Mouse (Mus musculus): ENCODE data around the gene Nphp1. TPM values are rescaled to one million over a fixed set of nuclear protein-coding genes. Genes with fewer than 3 reads are reported as not detected.

Nphp1 gene
- polyA plus RNA-seq (2015; fragmentation: Nextera tagmentation; extraction: Ambion mirVana): 25.8 and 26.8 TPM in 2 replicates

DNA sequence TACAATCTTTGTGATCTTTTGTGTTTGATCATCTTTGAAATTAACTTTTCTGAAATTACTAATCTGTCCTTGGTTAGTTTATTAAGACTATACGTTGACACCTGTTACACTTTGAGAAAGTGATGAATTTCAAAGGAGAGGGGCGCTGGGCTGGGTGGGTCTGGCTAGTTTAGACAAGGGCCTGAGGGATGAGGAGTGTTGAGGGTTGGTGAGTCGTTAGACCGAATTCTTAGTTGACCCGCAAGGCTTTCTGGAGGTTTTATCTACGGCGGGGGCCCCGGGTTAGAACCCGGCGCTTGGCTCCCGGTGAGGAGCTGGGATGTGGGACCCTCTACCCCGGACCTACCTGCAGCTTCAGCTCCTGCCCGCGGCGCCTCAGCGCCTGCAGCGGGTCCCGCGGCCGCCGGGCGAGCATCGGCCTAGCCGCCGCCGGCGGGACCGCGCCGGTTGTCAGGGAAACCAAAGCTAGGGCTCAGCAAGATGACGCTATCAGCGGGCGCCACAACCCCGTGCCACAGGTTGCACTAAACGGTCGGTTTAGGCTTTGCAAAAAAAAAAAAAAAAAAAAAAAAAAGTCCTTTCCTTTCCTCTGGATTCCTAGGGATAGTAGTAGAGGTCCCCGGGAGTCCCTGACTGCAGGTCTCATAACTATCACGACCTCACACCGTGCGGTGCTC lies at the start of gene Nphp1:
Nphp1 (minus strand) TSS at position 458 of the 677 bp plus-strand sequence.
- H3K9ac ChIP-seq: peak within 1 kb of the TSS; percentile 82
- H3K27me3 ChIP-seq: no peaks in the 10 kb centered on the region
- H3K27ac ChIP-seq: peak within 1 kb of the TSS; percentile 61
- H3K36me3 ChIP-seq (ENCODE audit: poor library complexity, severe bottlenecking): no peaks in the 10 kb centered on the region
- peak; percentile 81 for ATAC-seq
- no peaks in the 10 kb centered on the region for H3K9me3 ChIP-seq (replicated peaks)
- peaks cover 32% of the 10 kb centered on the region for H3K4me1 ChIP-seq
- under 1% methylated on average over 40 of the region's 40 CpGs for WGBS
- peak within 1 kb of the TSS; percentile 76 for H3K4me3 ChIP-seq
- H3K4me2 ChIP-seq: peak within 1 kb of the TSS; percentile 70

DNA sequence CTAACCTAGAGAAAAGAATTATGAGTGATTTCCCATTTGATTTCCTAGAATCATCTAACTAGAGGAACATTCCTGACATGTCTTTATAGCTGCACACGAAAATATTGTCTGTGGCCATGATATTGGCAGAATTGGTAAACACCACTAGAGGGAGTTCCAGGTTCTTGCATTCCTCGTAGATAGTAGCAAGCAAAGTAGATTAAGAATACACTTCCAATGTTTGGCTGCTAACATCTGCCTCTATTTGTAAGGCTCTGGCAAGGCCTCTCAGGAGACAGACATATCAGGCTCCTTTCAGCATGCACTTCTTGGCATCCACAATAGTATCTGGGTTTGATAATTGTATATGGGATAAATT lies 44.1 kb upstream of the Nphp1 start:
- Histone ChIP-seq H3K4me3 (no peak overlapping the region), H3K27me3 (0 out of 2 replicates have a peak, but pooled peaks cover 13% of the 10 kb centered on the region), H3K9me3 (replicated peaks) (no peaks in the 10 kb centered on the region), H3K36me3 (ENCODE audit: poor library complexity, severe bottlenecking) (no peaks in the 10 kb centered on the region), H3K9ac (no peak overlapping the region), H3K27ac (no peak overlapping the region), H3K4me2 (no peak overlapping the region), H3K4me1 (peaks cover 13% of the 10 kb centered on the region)
- 18% methylated on average over 2 of the region's 2 CpGs for WGBS
- ATAC-seq: no peak

DNA sequence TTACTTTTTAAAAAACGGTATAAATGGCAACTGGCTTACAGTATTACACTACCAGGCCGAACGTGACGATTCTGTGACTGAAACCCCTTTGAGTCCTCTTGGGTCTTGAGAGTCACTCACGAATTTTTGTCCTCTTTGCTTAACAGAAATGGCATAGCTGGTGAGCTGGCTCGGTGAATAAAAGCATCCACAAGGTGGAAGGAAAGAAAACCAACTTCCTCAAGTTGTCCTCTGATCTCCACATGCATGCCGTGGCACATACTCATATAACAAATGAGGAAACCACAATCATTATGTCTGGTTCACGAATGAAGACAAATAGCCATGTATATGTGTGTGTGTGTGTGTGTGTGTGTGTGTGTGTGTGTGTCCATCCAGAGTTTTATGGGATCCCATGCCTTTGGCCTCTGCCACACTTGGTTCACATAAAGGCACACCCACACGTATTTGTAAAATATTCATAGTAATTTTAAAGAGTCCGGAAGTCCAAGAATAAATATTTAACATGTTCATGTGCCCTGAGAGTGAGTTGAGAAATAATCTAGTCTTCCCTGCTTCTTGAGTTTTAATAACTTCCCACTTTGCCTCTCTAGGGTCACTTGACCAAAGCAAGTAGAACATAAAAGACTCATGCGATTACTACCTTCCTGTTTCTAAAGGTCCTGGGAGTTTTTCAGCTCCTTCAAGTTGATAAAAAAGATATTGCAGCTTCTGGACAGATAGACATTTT lies 43.6 kb upstream of the Nphp1 start:
- H3K27ac ChIP-seq: no peak overlapping the region
- peak overlapping the region; percentile 78 for H3K4me2 ChIP-seq
- H3K4me3 ChIP-seq: peak overlapping the region; percentile 68
- ATAC-seq: 0 out of 2 replicates have a peak, but pooled peaks have one; percentile 6
- peaks cover 13% of the 10 kb centered on the region for H3K4me1 ChIP-seq
- 40% methylated on average over 11 of the region's 11 CpGs for WGBS
- H3K9ac ChIP-seq: peak overlapping the region; percentile 43
- H3K36me3 ChIP-seq (ENCODE audit: poor library complexity, severe bottlenecking): peaks cover under 1% of the 10 kb centered on the region; the same call in 1 of the 2 replicates
- no peaks in the 10 kb centered on the region for H3K9me3 ChIP-seq (replicated peaks)
- 0 out of 2 replicates have a peak, but pooled peaks cover 9% of the 10 kb centered on the region for H3K27me3 ChIP-seq

DNA sequence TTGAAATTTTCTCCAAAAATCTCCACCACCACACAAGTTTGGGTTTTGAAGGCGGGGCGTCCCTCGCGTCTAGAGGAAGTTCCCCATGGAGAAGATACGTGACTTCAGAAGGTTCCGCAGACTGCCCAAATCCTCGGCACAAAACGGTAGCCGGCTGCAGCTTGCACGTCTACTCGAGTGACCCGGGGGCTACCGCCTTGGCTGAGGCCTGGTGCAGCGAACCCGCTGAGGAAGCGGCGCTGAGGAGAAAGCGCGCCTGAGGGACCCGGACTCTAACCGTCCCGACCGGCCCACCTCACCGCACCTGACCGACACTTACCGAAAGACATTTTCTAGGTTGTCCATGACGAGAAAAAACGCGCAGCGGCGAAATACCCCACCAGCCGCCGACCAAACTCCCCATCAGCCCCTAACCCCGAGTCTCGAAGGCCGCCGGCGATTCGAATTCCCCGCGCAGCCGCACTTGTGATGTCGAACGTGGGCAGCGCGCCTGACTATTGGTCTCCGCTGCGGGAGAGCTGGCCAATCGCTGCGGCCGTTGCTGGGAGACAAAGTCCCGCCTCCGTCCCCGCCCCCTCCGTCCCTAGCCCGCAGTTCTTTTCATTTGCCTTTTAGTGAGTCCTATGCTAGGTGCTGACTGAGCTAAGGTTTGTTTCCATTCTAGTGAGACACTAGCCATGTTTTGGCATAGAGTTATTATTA lies 42.9 kb upstream of the Nphp1 start, which contains the start of gene Bub1:
Bub1 (minus strand) TSS at position 465 of the 702 bp plus-strand sequence.
- ATAC-seq: peak; percentile 99
- 0 out of 2 replicates have a peak, but pooled peaks cover 4% of the 10 kb centered on the region for H3K27me3 ChIP-seq
- H3K4me1 ChIP-seq: peaks cover 13% of the 10 kb centered on the region
- H3K4me2 ChIP-seq: peak within 1 kb of the TSS; percentile 78
- H3K4me3 ChIP-seq: peak within 1 kb of the TSS; percentile 68
- no peak within 1 kb of the TSS for H3K27ac ChIP-seq
- H3K9ac ChIP-seq: peak within 1 kb of the TSS; percentile 65
- no peaks in the 10 kb centered on the region for H3K9me3 ChIP-seq (replicated peaks)
- WGBS: under 1% methylated on average over 56 of the region's 56 CpGs
- H3K36me3 ChIP-seq (ENCODE audit: poor library complexity, severe bottlenecking): peaks cover 5% of the 10 kb centered on the region; the same call in 1 of the 2 replicates

DNA sequence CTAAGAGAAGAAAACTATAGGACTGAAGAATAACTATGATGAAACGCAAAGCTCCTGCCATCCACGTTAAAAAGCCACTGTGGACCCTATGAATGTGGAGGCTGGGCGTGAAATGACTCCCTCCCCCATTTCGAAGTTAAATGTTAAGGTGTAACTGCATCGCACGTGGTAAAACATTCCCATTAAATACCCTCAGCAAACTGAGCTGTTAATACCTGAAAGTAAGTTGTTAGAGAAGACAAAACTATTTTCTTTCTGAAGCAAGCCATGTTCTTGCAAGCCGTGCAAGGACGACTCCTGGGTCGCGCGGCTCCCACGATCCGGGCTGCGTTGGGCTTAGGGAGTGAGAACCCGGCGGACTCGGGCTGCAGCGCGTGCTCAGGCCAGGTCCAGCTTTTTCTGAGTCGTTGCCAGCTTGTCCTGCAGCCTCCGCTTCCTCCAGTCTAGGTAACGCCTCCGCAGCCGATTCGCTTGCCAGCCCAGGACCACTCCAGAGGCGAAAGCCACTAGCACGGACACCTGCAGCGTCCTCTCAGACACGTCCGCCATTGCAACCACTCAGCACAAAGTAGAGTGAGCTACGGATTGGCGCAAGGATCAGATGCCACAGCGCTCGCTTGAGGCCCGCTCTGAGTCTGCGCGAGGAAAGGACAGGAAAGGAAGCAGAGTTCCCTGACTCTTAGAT lies 3.4 kb upstream of the Nphp1 start, which contains the start of gene Mtln:
Mtln (minus strand) TSS at position 570 of the 685 bp plus-strand sequence.
- Histone ChIP-seq H3K27ac (peak within 1 kb of the TSS; percentile 85), H3K27me3 (no peaks in the 10 kb centered on the region), H3K9me3 (replicated peaks) (no peaks in the 10 kb centered on the region), H3K9ac (peak within 1 kb of the TSS; percentile 82), H3K4me1 (peaks cover 32% of the 10 kb centered on the region), H3K4me2 (peak within 1 kb of the TSS; percentile 70), H3K4me3 (peak within 1 kb of the TSS; percentile 80), H3K36me3 (ENCODE audit: poor library complexity, severe bottlenecking) (no peaks in the 10 kb centered on the region)
- ATAC-seq: peak; percentile 95
- WGBS: 2% methylated on average over 37 of the region's 37 CpGs

DNA sequence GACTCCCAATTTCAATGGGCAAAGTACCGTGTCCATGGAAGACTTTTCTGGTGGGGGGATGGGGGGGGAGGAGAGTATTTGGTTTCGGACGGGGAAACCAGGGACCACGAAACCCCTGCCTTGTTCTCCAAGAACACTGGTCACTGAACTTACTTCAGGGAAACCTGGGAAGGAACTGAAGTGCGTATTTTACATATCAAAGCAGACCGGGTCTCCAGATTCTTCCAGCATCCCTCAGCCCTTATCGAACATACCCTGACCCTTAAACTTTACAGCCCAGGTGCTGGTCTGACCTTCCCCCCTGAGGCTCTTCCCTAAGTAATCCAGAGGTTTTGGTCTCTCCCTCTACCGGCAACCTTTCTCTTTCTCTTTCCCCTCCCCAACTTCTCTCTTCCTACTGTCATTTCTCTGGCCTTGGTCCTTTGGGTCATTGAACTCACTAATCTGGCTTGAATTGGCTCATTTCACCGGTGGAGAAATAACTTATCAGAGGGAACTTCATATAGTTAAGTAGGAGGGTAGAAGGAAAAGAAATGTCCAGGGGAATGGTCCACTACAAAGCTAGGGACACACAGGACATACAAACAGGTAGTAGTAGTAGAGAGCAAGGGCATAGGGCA lies 1.1 kb upstream of the Nphp1 start:
- Histone ChIP-seq H3K9me3 (replicated peaks) (no peaks in the 10 kb centered on the region), H3K27me3 (no peaks in the 10 kb centered on the region), H3K27ac (no peak overlapping the region), H3K4me2 (peak overlapping the region; percentile 70), H3K36me3 (ENCODE audit: poor library complexity, severe bottlenecking) (no peaks in the 10 kb centered on the region), H3K9ac (peak overlapping the region; percentile 82), H3K4me3 (peak overlapping the region; percentile 76), H3K4me1 (peaks cover 32% of the 10 kb centered on the region)
- ATAC-seq: no peak
- 16% methylated on average over 9 of the region's 9 CpGs for WGBS

DNA sequence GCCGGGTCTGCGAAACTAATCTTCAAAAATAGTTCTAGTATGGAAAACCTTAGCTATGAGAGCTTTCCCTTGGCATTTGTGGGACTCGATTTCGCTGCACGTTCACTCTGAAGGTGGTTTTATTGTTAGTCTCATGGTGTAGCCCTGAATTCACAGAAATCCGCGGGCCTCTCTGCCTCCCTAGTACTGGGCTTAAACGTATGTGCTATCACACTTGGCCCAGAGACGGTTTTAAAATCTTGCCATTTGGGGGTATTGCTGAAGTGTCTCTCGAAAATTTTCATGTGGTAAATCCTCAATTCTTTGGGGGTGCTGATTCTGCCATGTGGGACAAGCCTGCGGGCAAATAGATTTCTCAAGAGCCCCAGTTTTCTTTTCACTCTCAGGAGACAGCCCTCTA lies 441 bp upstream of the Nphp1 start:
- ATAC-seq: no peak
- Histone ChIP-seq H3K27ac (peak overlapping the region; percentile 54; the same call in 1 of the 2 replicates), H3K27me3 (no peaks in the 10 kb centered on the region), H3K4me1 (peaks cover 32% of the 10 kb centered on the region), H3K4me3 (peak overlapping the region; percentile 76), H3K9me3 (replicated peaks) (no peaks in the 10 kb centered on the region), H3K4me2 (peak overlapping the region; percentile 70), H3K36me3 (ENCODE audit: poor library complexity, severe bottlenecking) (no peaks in the 10 kb centered on the region), H3K9ac (peak overlapping the region; percentile 82)
- 3% methylated on average over 11 of the region's 11 CpGs for WGBS

DNA sequence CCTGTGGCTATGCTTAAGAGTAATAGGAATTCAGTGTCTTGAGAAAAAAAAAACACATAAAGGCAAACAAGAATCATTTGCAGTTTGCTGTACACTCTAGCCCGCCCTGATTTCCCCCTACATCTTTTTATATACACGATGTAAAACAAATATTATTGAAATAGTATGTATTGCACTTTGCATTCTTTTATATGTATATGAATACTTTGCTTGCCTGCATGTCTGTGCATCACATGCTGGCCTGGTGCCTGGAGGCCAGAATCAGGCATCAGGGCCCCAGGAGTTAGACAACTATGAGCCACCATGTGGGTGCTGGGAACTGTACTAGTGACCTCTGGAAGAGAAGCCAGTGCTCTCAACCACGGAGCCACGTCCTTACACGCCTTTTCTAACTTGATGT lies 1.5 kb downstream of the Nphp1 start:
- Histone ChIP-seq H3K36me3 (ENCODE audit: poor library complexity, severe bottlenecking) (no peaks in the 10 kb centered on the region), H3K27me3 (no peaks in the 10 kb centered on the region), H3K4me3 (no peak overlapping the region), H3K9ac (no peak overlapping the region), H3K27ac (no peak overlapping the region), H3K4me2 (no peak overlapping the region), H3K4me1 (peaks cover 32% of the 10 kb centered on the region), H3K9me3 (replicated peaks) (no peaks in the 10 kb centered on the region)
- ATAC-seq: no peak
- WGBS: 92% methylated on average over 5 of the region's 5 CpGs

DNA sequence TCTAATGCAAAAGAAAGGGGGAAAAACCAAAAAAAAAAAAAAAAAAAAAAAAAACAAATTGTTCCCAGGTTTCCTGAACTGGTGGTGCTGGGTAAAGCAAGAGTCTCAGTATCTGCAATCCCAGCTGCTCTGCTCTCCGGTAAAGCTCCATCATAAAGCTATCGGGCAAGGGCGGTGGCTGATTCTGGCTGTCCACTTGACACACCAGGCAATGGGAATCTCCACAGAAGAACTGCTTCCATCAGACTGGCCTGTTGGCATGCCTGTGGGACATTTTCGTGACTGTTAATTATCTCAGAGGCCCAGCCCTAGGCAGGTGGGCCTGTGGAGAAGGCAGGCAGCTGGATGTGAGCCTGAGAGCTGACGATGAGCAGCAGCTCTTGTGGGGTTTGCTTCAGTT lies 10.2 kb downstream of the Nphp1 start:
- Histone ChIP-seq H3K4me1 (peaks cover 10% of the 10 kb centered on the region), H3K36me3 (ENCODE audit: poor library complexity, severe bottlenecking) (peaks cover 34% of the 10 kb centered on the region)
- WGBS: 90% methylated on average over 5 of the region's 5 CpGs

DNA sequence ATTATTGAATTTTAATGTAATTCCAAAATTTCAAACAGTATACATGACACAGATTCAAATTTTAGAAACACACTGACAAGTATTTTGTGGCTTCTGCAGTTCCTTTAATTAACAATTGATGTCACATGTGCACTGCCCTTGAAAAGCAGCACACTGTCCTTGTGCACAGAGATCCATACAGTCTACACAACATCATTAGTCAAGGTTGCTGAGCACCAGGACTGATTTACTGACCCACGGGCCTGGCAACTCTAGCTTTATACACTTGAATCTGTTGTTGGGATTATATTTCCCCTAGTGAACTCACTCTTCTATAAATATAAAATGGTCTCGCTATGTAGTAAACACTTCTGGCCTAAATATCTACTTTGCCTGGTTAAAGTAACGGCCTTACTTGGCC lies 13.7 kb downstream of the Nphp1 start:
- Histone ChIP-seq H3K4me3 (no peak overlapping the region), H3K9me3 (replicated peaks) (no peaks in the 10 kb centered on the region), H3K27ac (no peak overlapping the region), H3K4me1 (peaks cover 10% of the 10 kb centered on the region), H3K4me2 (no peak overlapping the region), H3K9ac (no peak overlapping the region), H3K27me3 (no peaks in the 10 kb centered on the region), H3K36me3 (ENCODE audit: poor library complexity, severe bottlenecking) (peaks cover 54% of the 10 kb centered on the region)
- ATAC-seq: no peak
- 60% methylated on average over 3 of the region's 3 CpGs for WGBS

More for the DNA sequence above, 10.2 kb downstream of the Nphp1 start:
- Histone ChIP-seq H3K4me2 (no peak overlapping the region), H3K27me3 (no peaks in the 10 kb centered on the region), H3K4me3 (no peak overlapping the region), H3K27ac (no peak overlapping the region), H3K9ac (no peak overlapping the region), H3K9me3 (replicated peaks) (no peaks in the 10 kb centered on the region)
- no peak for ATAC-seq

DNA sequence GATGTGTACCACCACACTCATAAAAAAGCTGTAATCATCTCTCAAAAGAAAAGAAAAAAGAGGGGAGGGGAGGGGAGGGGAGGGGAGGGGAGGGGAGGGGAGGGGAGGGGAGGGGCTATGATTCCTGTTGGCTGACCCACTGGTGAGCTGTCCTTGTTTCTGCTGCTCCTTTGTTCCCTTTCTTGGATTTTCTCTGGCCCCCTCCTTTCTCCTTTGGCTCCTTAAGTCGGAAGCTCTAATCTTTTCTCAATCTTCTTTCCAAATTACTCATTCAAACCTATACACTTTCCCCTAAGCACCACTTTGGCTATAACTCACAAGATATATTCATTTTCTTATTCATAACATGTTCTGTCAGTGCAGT lies 14.1 kb downstream of the Nphp1 start:
- peaks cover 54% of the 10 kb centered on the region for H3K36me3 ChIP-seq (ENCODE audit: poor library complexity, severe bottlenecking)
- no peaks in the 10 kb centered on the region for H3K9me3 ChIP-seq (replicated peaks)
- WGBS: 0% methylated on average over 1 of the region's 1 CpGs
- H3K4me2 ChIP-seq: peak overlapping the region; percentile 25; the same call in 1 of the 2 replicates
- no peak overlapping the region for H3K27ac ChIP-seq
- no peaks in the 10 kb centered on the region for H3K27me3 ChIP-seq
- no peak overlapping the region for H3K9ac ChIP-seq
- H3K4me1 ChIP-seq: peaks cover 10% of the 10 kb centered on the region
- peak; percentile 21 for ATAC-seq
- no peak overlapping the region for H3K4me3 ChIP-seq

All from forebrain, embryonic 13.5 days (tissue).